Mouse (Mus musculus) midbrain, embryonic 10.5 days (tissue): Measurements from ENCODE around the gene Tbc1d25. TPM values are rescaled to one million over a fixed set of nuclear protein-coding genes. Genes with fewer than 3 reads are reported as not detected.

Experiments
- DNase-seq: peaks from one replicate; pipeline ENCODE4 v3.0.0-alpha.2; 2017; ENCODE audit warnings: low spot score
- H3K27ac ChIP-seq: fragments of 300-500 bp; sonication (generic); replicated peaks from 2 replicates; pipeline ENCODE4 v1.5.1; 2016; ENCODE audit warnings: mild to moderate bottlenecking
- H3K27me3 ChIP-seq: fragments of 300-500 bp; sonication (generic); 2 replicates; pipeline ENCODE4 v1.6.1; 2016; ENCODE audit warnings: low read depth, mild to moderate bottlenecking; ENCODE audit not compliant: poor library complexity, severe bottlenecking
- H3K36me3 ChIP-seq: fragments of 300-500 bp; sonication (generic); 2 replicates; pipeline ENCODE4 v1.6.1; 2016; ENCODE audit warnings: mild to moderate bottlenecking, moderate library complexity
- H3K4me1 ChIP-seq: fragments of 300-500 bp; sonication (generic); 2 replicates; pipeline ENCODE4 v1.6.1; 2016
- H3K4me3 ChIP-seq: fragments of 300-500 bp; sonication (generic); 2 replicates; pipeline ENCODE4 v1.5.1; 2016; ENCODE audit warnings: mild to moderate bottlenecking, moderate library complexity
- H3K9me3 ChIP-seq: fragments of 300-500 bp; sonication (generic); replicated peaks from 2 replicates; pipeline ENCODE4 v1.6.1; 2016; ENCODE audit warnings: mild to moderate bottlenecking
- WGBS: fragments of 180-500 bp; shearing (Covaris S2); methylation state at CpG from one replicate; pipeline ENCODE4 v1.1.7; 2016; 5-methylcytosine and 5-hydroxymethylcytosine counted together
- polyA plus RNA-seq: library from polyadenylated mRNA; unstranded; fragments of >200 nt; fragmentation: Nextera tagmentation; extraction: Ambion mirVana; gene quantifications from 2 replicates; pipeline ENCODE4 v1.2.1, GENCODE M21; 2016

Gene Tbc1d25
- polyA plus RNA-seq, 1 experiment from 2014 or later, result 8.7 TPM

DNA sequence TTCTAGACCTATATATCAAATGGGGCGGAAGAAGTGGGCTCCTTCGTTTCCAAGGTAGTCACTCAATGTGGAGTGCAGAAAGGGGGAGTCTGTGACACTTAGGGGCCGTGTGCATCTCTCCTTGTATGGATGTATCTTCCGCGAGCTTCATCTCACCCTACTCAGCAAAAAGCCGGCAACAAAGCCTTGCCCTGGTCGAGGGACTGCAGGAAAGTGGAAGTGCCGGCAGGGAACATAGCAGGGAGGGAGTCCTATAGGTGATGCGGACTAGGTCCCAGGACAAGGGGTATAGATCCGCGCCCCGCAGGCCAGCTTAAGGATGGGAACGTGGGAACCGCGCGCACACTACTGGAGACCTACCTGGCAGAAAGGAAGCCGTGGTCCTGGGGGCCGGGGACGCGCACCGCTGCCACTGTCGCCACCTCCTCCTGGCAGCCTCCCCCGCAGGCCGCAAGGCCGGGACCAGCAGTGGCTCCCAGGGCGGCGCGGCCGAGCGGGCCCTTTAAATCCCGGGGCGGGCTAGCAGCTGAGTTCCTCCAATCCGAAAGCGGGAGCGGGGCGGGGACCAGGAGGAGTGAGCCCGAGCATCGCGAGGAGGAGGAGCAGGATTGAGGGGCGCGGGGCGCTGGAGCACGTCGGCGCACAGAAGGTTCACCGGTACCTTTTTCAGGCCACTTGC, 30.2 kb upstream of the Tbc1d25 start, which contains the start of gene Porcn:
TSS of gene Porcn (minus strand) at position 511 of the 679 bp plus-strand sequence.
- peak within 1 kb of the TSS; percentile 61 for H3K4me3 ChIP-seq
- H3K9me3 ChIP-seq, result peaks cover 17% of the 10 kb centered on the region
- 16% methylated on average over 43 of the region's 46 CpGs for WGBS
- peak within 1 kb of the TSS; percentile 75 for H3K27ac ChIP-seq
- H3K4me1 ChIP-seq, result peaks cover 5% of the 10 kb centered on the region
- no peaks in the 10 kb centered on the region for H3K36me3 ChIP-seq
- H3K27me3 ChIP-seq, result peaks cover 5% of the 10 kb centered on the region; the same call in 1 of the 2 replicates
- peak; percentile 83 for DNase-seq

DNA sequence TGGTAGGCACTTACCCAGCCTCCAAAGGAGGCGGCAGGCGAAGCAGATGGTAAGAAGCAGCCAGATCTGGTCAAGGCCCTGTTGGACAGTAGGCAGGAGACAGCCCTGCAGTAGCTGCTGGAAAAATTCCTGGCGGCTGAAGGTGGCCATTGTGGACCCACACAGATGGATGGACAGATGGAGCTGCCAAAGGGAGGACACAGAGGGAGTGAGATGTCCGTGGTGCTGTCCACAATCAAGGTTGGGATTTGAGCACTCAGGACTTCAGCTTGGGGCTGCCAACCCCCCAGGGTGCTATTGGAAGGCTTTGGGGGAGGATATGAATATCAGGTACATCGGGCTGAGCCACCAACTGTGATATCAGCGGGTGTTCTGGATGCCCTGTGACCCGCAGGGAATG, 29.6 kb upstream of the Tbc1d25 start:
- H3K27me3 ChIP-seq, result peaks cover 5% of the 10 kb centered on the region; the same call in 1 of the 2 replicates
- H3K4me3 ChIP-seq, result peak overlapping the region; percentile 61
- 34% methylated on average over 7 of the region's 7 CpGs for WGBS
- peaks cover 18% of the 10 kb centered on the region for H3K9me3 ChIP-seq
- DNase-seq, result no peak
- H3K27ac ChIP-seq, result no peak overlapping the region
- H3K4me1 ChIP-seq, result peaks cover 5% of the 10 kb centered on the region
- H3K36me3 ChIP-seq, result no peaks in the 10 kb centered on the region

DNA sequence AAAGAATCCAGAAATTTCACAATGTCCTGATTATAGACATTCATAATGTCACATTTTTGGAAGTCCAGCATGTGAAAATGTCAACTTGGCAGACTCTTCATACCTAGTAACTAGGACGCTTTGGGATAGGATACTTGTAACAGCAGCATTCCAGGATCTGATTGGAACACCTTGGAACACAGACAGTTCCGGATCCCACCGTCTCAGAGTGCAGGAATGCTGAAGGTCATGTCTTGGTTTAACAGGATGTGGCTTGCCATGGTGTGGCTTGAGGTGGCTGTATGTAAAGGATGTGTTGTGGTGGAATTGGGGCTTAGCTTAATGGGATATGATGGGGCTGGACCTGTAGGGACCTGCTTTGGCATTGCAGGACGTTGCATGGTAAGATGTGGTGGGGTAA, 29.1 kb upstream of the Tbc1d25 start:
- WGBS, result 69% methylated on average over 4 of the region's 4 CpGs
- Histone ChIP-seq H3K9me3 (peaks cover 18% of the 10 kb centered on the region), H3K27ac (no peak overlapping the region), H3K27me3 (peaks cover 5% of the 10 kb centered on the region; the same call in 1 of the 2 replicates), H3K4me3 (no peak overlapping the region), H3K36me3 (no peaks in the 10 kb centered on the region), H3K4me1 (peaks cover 5% of the 10 kb centered on the region)
- no peak for DNase-seq

DNA sequence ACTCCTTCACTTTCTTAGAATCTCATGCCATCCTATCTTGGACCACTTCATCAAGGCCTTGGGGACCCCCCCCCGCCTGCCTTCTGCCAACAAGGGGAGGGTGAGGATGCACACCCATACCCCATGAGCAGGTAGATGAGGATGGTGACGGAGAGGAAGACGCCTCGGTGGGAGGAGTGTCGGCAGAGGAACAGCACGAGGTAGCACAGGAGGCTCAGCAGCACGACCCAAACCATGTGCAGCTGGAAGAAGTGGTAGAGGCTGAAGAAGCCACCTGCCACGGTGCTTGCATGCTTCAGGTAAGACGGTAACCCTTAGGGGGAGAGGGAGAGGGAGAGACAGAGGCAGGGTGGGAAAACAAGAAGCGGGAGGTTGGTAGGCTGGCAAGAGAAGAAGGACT, 28.1 kb upstream of the Tbc1d25 start:
- peaks cover 21% of the 10 kb centered on the region for H3K9me3 ChIP-seq
- 89% methylated on average over 10 of the region's 10 CpGs for WGBS
- H3K36me3 ChIP-seq, result peaks cover 2% of the 10 kb centered on the region; the same call in 1 of the 2 replicates
- H3K27ac ChIP-seq, result no peak overlapping the region
- DNase-seq, result no peak
- no peak overlapping the region for H3K4me3 ChIP-seq
- peaks cover 5% of the 10 kb centered on the region for H3K4me1 ChIP-seq
- peaks cover 5% of the 10 kb centered on the region; the same call in 1 of the 2 replicates for H3K27me3 ChIP-seq

DNA sequence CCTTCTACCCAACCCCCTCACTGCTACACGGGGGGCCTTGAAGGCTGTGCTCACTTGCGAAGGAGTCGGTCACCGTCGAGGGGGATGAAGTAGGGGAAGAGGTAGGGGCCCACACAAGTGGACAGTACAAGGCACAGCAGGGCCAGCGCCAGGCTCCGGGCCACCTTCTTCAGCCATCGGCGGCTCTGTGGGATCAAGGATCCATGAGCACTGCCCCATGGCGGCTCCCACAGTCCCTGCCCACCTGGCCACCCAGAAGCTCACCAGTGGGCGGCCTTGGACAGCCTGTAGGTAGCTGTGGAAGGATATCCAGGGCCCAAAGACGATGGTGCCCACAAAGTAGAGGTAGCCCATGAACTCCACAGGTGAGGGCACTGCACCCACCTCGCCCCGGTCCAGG, 27.1 kb upstream of the Tbc1d25 start:
- no peak for DNase-seq
- Histone ChIP-seq H3K36me3 (peaks cover 4% of the 10 kb centered on the region; the same call in 1 of the 2 replicates), H3K27ac (no peak overlapping the region), H3K9me3 (peaks cover 26% of the 10 kb centered on the region), H3K27me3 (peaks cover 5% of the 10 kb centered on the region; the same call in 1 of the 2 replicates), H3K4me3 (no peak overlapping the region), H3K4me1 (peaks cover 5% of the 10 kb centered on the region)
- WGBS, result 86% methylated on average over 14 of the region's 14 CpGs

DNA sequence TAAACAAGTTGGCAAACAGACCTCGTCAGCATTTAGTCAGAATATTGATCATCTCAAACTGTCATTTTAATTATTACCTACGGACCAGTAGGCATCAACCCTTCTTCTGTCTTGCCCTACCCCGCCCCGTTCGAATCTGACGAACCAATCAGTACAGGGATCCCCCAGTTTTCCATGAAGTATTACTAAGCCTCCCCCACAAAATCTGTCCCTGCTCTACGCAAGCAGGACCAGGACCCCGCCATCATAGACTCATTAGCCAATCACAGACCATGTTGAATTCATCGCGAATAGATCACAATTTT, 17.4 kb upstream of the Tbc1d25 start, which contains the start of gene Ebp:
TSS of gene Ebp (minus strand) at position 94 of the 305 bp plus-strand sequence.
- no peak for DNase-seq

DNA sequence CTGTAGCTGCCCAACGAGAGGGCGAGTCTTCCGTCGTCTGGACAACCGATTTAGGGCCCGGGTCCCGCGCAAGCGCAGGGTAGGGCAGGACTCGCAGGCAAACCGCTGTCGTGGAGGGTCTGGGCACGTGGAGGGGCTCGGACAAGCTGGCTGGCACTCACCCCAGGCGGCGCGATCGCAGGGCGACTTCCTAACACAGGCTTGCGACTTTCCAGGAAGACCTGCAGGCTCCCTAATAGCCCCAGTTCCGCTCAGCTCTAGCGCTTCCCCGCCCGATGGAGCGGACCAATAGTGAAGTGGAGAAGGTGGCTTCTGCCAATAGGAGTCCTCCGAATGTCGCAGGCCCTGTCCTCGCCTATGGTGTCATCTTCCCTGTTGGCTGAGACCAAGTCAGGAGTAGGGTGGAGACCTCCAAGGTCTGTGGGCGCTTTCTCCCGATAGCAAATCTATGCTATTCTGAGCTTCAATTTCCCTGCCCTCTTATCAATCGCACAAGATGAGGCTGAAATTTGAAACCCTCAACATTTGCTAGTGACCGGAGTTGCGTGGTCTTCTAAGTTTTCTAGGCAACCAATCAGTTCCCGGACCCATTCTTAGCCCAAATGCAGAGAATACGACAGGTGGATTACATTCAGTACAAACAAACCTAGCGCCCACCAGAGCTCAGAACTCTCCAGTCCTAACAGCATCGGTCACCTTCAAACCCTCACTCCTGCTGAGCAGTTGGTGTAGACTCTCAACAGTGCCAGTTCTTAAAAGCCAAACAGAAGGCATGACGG, 16.8 kb upstream of the Tbc1d25 start:
- WGBS, result 16% methylated on average over 38 of the region's 38 CpGs
- Histone ChIP-seq H3K36me3 (no peaks in the 10 kb centered on the region), H3K4me3 (peak overlapping the region; percentile 62), H3K9me3 (0 out of 2 replicates have a peak, but pooled peaks cover 8% of the 10 kb centered on the region), H3K27ac (peak overlapping the region; percentile 88), H3K27me3 (no peaks in the 10 kb centered on the region), H3K4me1 (peaks cover 6% of the 10 kb centered on the region; the same call in 1 of the 2 replicates)
- DNase-seq, result peak; percentile 82

More for the DNA sequence above, 17.4 kb upstream of the Tbc1d25 start, which contains the start of gene Ebp:
- 0 out of 2 replicates have a peak, but pooled peaks cover 8% of the 10 kb centered on the region for H3K9me3 ChIP-seq
- H3K4me1 ChIP-seq, result peaks cover 6% of the 10 kb centered on the region; the same call in 1 of the 2 replicates
- no peaks in the 10 kb centered on the region for H3K36me3 ChIP-seq
- peak within 1 kb of the TSS; percentile 62 for H3K4me3 ChIP-seq
- 18% methylated on average over 10 of the region's 10 CpGs for WGBS
- H3K27me3 ChIP-seq, result no peaks in the 10 kb centered on the region
- peak within 1 kb of the TSS; percentile 88 for H3K27ac ChIP-seq

DNA sequence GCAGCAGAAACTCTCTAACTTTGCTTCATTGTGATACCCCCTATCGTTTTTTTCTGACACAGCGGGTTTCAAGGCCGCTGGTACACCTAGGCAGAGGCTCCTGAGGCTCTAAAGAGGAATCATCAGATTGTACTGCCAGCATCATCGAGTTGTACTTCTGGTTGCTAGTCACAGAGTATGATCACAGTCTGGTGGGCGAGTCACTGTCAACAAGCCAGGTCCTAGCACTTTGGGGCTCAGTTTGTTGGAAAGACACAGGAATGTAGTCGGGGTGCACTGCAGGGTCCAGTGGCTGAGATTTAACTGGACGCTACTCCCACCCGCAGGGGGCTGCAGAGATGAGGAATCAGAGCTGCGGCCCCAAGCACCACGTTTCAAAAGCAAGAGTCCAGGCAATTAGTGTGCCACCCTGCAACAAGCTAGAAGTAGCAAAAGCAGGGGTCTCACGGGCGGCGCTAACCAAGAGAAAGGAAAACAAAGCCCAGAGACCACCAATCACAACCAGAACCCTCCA, 16.2 kb upstream of the Tbc1d25 start:
- H3K4me1 ChIP-seq, result peaks cover 6% of the 10 kb centered on the region; the same call in 1 of the 2 replicates
- peak overlapping the region; percentile 88 for H3K27ac ChIP-seq
- H3K27me3 ChIP-seq, result no peaks in the 10 kb centered on the region
- H3K36me3 ChIP-seq, result no peaks in the 10 kb centered on the region
- H3K9me3 ChIP-seq, result 0 out of 2 replicates have a peak, but pooled peaks cover 8% of the 10 kb centered on the region
- H3K4me3 ChIP-seq, result peak overlapping the region; percentile 62
- no peak for DNase-seq
- 17% methylated on average over 13 of the region's 13 CpGs for WGBS

DNA sequence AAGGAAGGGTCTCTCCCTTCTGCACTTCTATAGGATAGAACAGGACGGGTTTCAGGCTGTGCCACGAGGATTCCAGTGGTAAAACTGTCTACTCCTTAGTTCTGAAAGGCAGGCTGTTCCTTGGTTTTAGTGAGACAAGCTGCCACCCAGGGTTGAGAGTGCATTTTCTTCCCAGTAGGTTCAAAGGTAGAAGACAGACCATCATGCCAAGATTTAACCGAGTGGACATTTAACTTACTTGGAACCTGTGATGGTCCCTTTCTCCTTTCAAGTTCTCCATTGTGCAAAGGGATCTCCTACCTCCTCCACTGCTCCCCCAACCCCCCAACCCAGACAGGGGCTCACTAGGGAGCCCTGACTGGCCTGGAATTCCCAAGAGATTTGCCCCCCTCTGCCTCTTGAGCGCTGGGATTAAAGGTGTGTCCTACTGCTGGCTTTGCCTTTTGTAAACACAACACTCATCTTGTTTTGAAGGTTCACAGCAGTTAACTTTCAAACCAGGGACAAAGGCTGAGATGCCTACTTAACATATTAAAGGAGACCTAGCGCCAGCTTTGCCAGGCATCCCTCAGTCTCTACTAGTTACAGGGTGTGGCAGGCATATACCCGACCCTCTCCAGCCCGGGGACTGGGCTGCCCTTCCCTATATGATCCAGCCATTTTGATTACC, 7.0 kb upstream of the Tbc1d25 start:
- Histone ChIP-seq H3K27ac (no peak overlapping the region), H3K4me1 (no peaks in the 10 kb centered on the region), H3K4me3 (no peak overlapping the region), H3K36me3 (peaks cover 14% of the 10 kb centered on the region), H3K9me3 (0 out of 2 replicates have a peak, but pooled peaks cover 3% of the 10 kb centered on the region), H3K27me3 (no peaks in the 10 kb centered on the region)
- WGBS, result 27% methylated on average over 7 of the region's 7 CpGs
- no peak for DNase-seq

DNA sequence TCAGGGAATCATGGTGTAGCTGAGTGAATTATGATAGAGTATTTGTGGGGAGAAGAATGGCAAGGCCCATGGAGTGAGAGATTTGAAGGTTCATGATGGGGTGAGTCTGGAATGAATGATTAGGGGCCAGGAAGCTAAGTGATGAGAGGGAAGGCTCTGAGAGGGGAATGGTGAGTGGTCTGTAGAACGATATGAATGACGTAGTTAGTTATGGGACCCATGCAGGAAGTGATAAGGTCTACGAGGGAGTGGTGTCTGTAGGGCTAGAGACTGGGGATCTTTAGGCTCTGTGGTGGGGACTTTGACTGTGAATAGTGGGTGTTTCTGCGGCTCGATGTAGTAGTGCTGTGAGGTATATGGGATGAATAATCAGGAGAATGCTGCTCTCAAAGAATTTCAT, 3.7 kb upstream of the Tbc1d25 start:
- Histone ChIP-seq H3K27me3 (no peaks in the 10 kb centered on the region), H3K9me3 (peaks cover 9% of the 10 kb centered on the region; the same call in 1 of the 2 replicates), H3K4me1 (peaks cover 7% of the 10 kb centered on the region; the same call in 1 of the 2 replicates), H3K27ac (no peak overlapping the region), H3K4me3 (no peak overlapping the region), H3K36me3 (no peaks in the 10 kb centered on the region)
- no peak for DNase-seq
- WGBS, result 81% methylated on average over 5 of the region's 5 CpGs

DNA sequence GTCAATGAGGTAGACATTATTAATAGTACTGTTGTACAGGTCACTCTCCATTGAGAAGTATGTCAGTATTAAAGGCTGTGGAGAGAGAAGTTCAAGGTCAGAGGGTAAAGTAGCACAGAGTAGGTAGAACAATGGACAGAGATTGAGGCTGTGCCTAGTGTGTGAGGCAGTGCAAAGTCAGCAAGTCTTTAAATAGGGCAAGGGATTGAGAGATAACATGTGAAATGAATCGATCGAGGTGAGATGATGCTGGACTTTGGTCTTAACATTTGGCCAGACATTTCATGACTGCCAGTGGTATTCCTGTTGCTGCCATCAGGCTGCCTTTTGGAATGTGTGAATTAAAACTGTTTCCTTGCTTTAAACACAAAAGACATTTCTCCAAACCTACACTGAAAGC, 2.9 kb upstream of the Tbc1d25 start:
- no peak overlapping the region for H3K4me3 ChIP-seq
- 98% methylated on average over 2 of the region's 2 CpGs for WGBS
- no peak overlapping the region for H3K27ac ChIP-seq
- peaks cover 9% of the 10 kb centered on the region; the same call in 1 of the 2 replicates for H3K4me1 ChIP-seq
- no peak for DNase-seq
- H3K9me3 ChIP-seq, result peaks cover 9% of the 10 kb centered on the region; the same call in 1 of the 2 replicates
- H3K36me3 ChIP-seq, result no peaks in the 10 kb centered on the region
- no peaks in the 10 kb centered on the region for H3K27me3 ChIP-seq

DNA sequence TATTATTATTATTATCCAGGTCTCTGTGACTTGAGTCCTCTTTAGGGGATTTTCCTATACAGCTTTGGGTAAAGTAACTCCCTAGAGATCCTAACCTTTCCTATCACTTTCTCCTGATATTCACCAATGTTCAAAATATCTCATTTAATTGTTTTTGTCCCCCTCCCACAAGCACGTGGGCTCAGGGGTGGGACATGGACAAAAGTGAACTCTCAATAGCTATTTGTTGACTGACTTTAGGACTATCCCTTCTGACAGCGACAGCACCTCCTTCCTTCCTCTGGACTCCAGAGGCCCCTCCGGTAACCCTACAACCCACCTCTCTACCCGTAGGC, 845 bp downstream of the Tbc1d25 start:
- 15% methylated on average over 4 of the region's 4 CpGs for WGBS
- H3K36me3 ChIP-seq, result no peaks in the 10 kb centered on the region

More for the DNA sequence above, 845 bp downstream of the Tbc1d25 start:
- no peak for DNase-seq
- peaks cover 9% of the 10 kb centered on the region; the same call in 1 of the 2 replicates for H3K9me3 ChIP-seq
- no peaks in the 10 kb centered on the region for H3K27me3 ChIP-seq
- peak overlapping the region; percentile 65 for H3K4me3 ChIP-seq
- peaks cover 9% of the 10 kb centered on the region; the same call in 1 of the 2 replicates for H3K4me1 ChIP-seq
- peak overlapping the region; percentile 81 for H3K27ac ChIP-seq
